Mouse (Mus musculus): ENCODE measurements around the gene Itsn1. TPM values are rescaled to one million over a fixed set of nuclear protein-coding genes. Genes with fewer than 3 reads are reported as not detected.
A peak's percentile ranks its signal among the peaks of the same experiment; 100 is the strongest.

The Itsn1 gene
- polyA plus RNA-seq, 1 experiment from 2014 or later = 27.6 TPM

GRCm38 (mm10) chr16:91734771-91735170 is 5.7 kb downstream of the Itsn1 start:
- Histone ChIP-seq H3K4me1 (peaks cover 49% of the 10 kb centered on the region), H3K9ac (no peak overlapping the region), H3K27me3 (no peaks in the 10 kb centered on the region), H3K4me3 (replicated peaks) (no peak overlapping the region), H3K27ac (0 out of 2 replicates have a peak overlapping the region, but pooled peaks have one; percentile 24), H3K9me3 (replicated peaks) (no peaks in the 10 kb centered on the region), H3K4me2 (no peak overlapping the region), H3K36me3 (no peaks in the 10 kb centered on the region)
- no peak for ATAC-seq (replicated peaks; ENCODE audit: low FRiP score)
- WGBS = 62% methylated on average over 5 of the region's 5 CpGs

GRCm38 (mm10) chr16:91736046-91736816 is 7.2 kb downstream of the Itsn1 start:
- H3K9ac ChIP-seq = no peak overlapping the region
- H3K27ac ChIP-seq = no peak overlapping the region
- no peak overlapping the region for H3K4me3 ChIP-seq (replicated peaks)
- H3K27me3 ChIP-seq = no peaks in the 10 kb centered on the region
- ATAC-seq (replicated peaks; ENCODE audit: low FRiP score) = no peak
- H3K36me3 ChIP-seq = no peaks in the 10 kb centered on the region
- no peaks in the 10 kb centered on the region for H3K9me3 ChIP-seq (replicated peaks)
- H3K4me1 ChIP-seq = peaks cover 56% of the 10 kb centered on the region
- WGBS = 79% methylated on average over 7 of the region's 7 CpGs
- no peak overlapping the region for H3K4me2 ChIP-seq

GRCm38 (mm10) chr16:91738505-91738904 is 9.4 kb downstream of the Itsn1 start:
- no peaks in the 10 kb centered on the region for H3K36me3 ChIP-seq
- no peak overlapping the region for H3K4me2 ChIP-seq
- no peak for ATAC-seq (replicated peaks; ENCODE audit: low FRiP score)
- no peak overlapping the region for H3K27ac ChIP-seq
- H3K4me3 ChIP-seq (replicated peaks) = no peak overlapping the region
- 89% methylated on average over 6 of the region's 6 CpGs for WGBS
- peaks cover 54% of the 10 kb centered on the region for H3K4me1 ChIP-seq
- no peak overlapping the region for H3K9ac ChIP-seq
- no peaks in the 10 kb centered on the region for H3K27me3 ChIP-seq
- H3K9me3 ChIP-seq (replicated peaks) = no peaks in the 10 kb centered on the region

GRCm38 (mm10) chr16:91740184-91740917 is 11.3 kb downstream of the Itsn1 start:
- 0 out of 2 replicates have a peak overlapping the region, but pooled peaks have one; percentile 28 for H3K27ac ChIP-seq
- peaks cover 5% of the 10 kb centered on the region; the same call in 1 of the 2 replicates for H3K36me3 ChIP-seq
- H3K9me3 ChIP-seq (replicated peaks) = no peaks in the 10 kb centered on the region
- H3K4me1 ChIP-seq = peaks cover 41% of the 10 kb centered on the region
- no peak overlapping the region for H3K4me3 ChIP-seq (replicated peaks)
- no peak for ATAC-seq (replicated peaks; ENCODE audit: low FRiP score)
- H3K9ac ChIP-seq = no peak overlapping the region
- 62% methylated on average over 8 of the region's 8 CpGs for WGBS
- no peak overlapping the region for H3K4me2 ChIP-seq
- no peaks in the 10 kb centered on the region for H3K27me3 ChIP-seq

- Histone ChIP-seq H3K27ac (no peak overlapping the region), H3K9me3 (replicated peaks) (no peaks in the 10 kb centered on the region), H3K36me3 (peaks cover 5% of the 10 kb centered on the region; the same call in 1 of the 2 replicates), H3K4me1 (peaks cover 41% of the 10 kb centered on the region), H3K4me2 (no peak overlapping the region), H3K4me3 (replicated peaks) (no peak overlapping the region), H3K27me3 (no peaks in the 10 kb centered on the region), H3K9ac (no peak overlapping the region)
- ATAC-seq (replicated peaks; ENCODE audit: low FRiP score) = no peak
- 59% methylated on average over 7 of the region's 7 CpGs for WGBS
These were observed 11.8 kb downstream of the Itsn1 start for GRCm38 (mm10) chr16:91740918-91741255.

- Histone ChIP-seq H3K36me3 (peaks cover 5% of the 10 kb centered on the region; the same call in 1 of the 2 replicates), H3K9me3 (replicated peaks) (no peaks in the 10 kb centered on the region), H3K4me3 (replicated peaks) (no peak overlapping the region), H3K27me3 (no peaks in the 10 kb centered on the region), H3K27ac (no peak overlapping the region), H3K4me2 (no peak overlapping the region), H3K4me1 (peaks cover 40% of the 10 kb centered on the region), H3K9ac (no peak overlapping the region)
- no peak for ATAC-seq (replicated peaks; ENCODE audit: low FRiP score)
- 60% methylated on average over 7 of the region's 7 CpGs for WGBS
These were observed 14.0 kb downstream of the Itsn1 start for GRCm38 (mm10) chr16:91743055-91743454.

- H3K9me3 ChIP-seq (replicated peaks) = no peaks in the 10 kb centered on the region
- peak; percentile 67; the same call in 1 of the 2 replicates for ATAC-seq (replicated peaks; ENCODE audit: low FRiP score)
- no peak overlapping the region for H3K4me3 ChIP-seq (replicated peaks)
- H3K4me1 ChIP-seq = peaks cover 25% of the 10 kb centered on the region
- H3K27me3 ChIP-seq = no peaks in the 10 kb centered on the region
- H3K36me3 ChIP-seq = peaks cover 8% of the 10 kb centered on the region; the same call in 1 of the 2 replicates
- 23% methylated on average over 14 of the region's 14 CpGs for WGBS
- H3K27ac ChIP-seq = peak overlapping the region; percentile 58
- no peak overlapping the region for H3K9ac ChIP-seq
- no peak overlapping the region for H3K4me2 ChIP-seq
These were observed 17.2 kb downstream of the Itsn1 start for GRCm38 (mm10) chr16:91746101-91746950.

- WGBS = 80% methylated on average over 6 of the region's 6 CpGs
- Histone ChIP-seq H3K4me2 (no peak overlapping the region), H3K4me1 (peaks cover 38% of the 10 kb centered on the region), H3K9me3 (replicated peaks) (no peaks in the 10 kb centered on the region), H3K27me3 (no peaks in the 10 kb centered on the region), H3K4me3 (replicated peaks) (no peak overlapping the region), H3K9ac (no peak overlapping the region), H3K36me3 (peaks cover 8% of the 10 kb centered on the region; the same call in 1 of the 2 replicates), H3K27ac (no peak overlapping the region)
- ATAC-seq (replicated peaks; ENCODE audit: low FRiP score) = no peak; the same call in 1 of the 2 replicates
These were observed 18.5 kb downstream of the Itsn1 start for GRCm38 (mm10) chr16:91747567-91747966.

- Histone ChIP-seq H3K4me1 (peaks cover 20% of the 10 kb centered on the region), H3K9me3 (replicated peaks) (no peaks in the 10 kb centered on the region), H3K9ac (no peak overlapping the region), H3K4me2 (no peak overlapping the region), H3K27ac (0 out of 2 replicates have a peak overlapping the region, but pooled peaks have one; percentile 18), H3K36me3 (peaks cover 3% of the 10 kb centered on the region; the same call in 1 of the 2 replicates), H3K27me3 (no peaks in the 10 kb centered on the region), H3K4me3 (replicated peaks) (no peak overlapping the region)
- ATAC-seq (replicated peaks; ENCODE audit: low FRiP score) = peak; percentile 82
- WGBS = 60% methylated on average over 13 of the region's 13 CpGs
These were observed 22.7 kb downstream of the Itsn1 start for GRCm38 (mm10) chr16:91751644-91752385.

GRCm38 (mm10) chr16:91753611-91754010 is 24.5 kb downstream of the Itsn1 start:
- no peak for ATAC-seq (replicated peaks; ENCODE audit: low FRiP score)
- Histone ChIP-seq H3K4me1 (peaks cover 16% of the 10 kb centered on the region; the same call in 1 of the 2 replicates), H3K9me3 (replicated peaks) (no peaks in the 10 kb centered on the region), H3K9ac (no peak overlapping the region), H3K27ac (no peak overlapping the region), H3K4me3 (replicated peaks) (no peak overlapping the region), H3K27me3 (no peaks in the 10 kb centered on the region), H3K4me2 (no peak overlapping the region), H3K36me3 (peaks cover 3% of the 10 kb centered on the region; the same call in 1 of the 2 replicates)
- WGBS = 73% methylated on average over 4 of the region's 4 CpGs

- Histone ChIP-seq H3K9me3 (replicated peaks) (no peaks in the 10 kb centered on the region), H3K27me3 (no peaks in the 10 kb centered on the region), H3K4me3 (replicated peaks) (no peak overlapping the region), H3K27ac (no peak overlapping the region), H3K36me3 (peaks cover 3% of the 10 kb centered on the region; the same call in 1 of the 2 replicates), H3K9ac (no peak overlapping the region), H3K4me2 (no peak overlapping the region), H3K4me1 (peaks cover 16% of the 10 kb centered on the region; the same call in 1 of the 2 replicates)
- ATAC-seq (replicated peaks; ENCODE audit: low FRiP score) = no peak
- WGBS = 86% methylated on average over 6 of the region's 6 CpGs
These were observed 25.9 kb downstream of the Itsn1 start for GRCm38 (mm10) chr16:91754957-91755356.
